ENCODE assay signal across 8 mouse cellular contexts in genomic region chr17:35193881-35194843, GRCm38 (mm10). TPM values are rescaled to one million over a fixed set of nuclear protein-coding genes. Genes with fewer than 3 reads are reported as not detected.
DNase-seq lines count a peak whose midpoint lies in the region; ATAC-seq and TF ChIP-seq lines count a peak whose summit lies in the region.

Gene Ltb, plus strand, starts transcription at chr17:35194439.

- H3K4me1 ChIP-seq in heart, embryonic 11.5 days (ENCODE audit: control insufficient read depth, insufficient read depth, low read length): peaks cover 9% of the 10 kb centered on the region; the same call in 1 of the 2 replicates
- peaks cover 20% of the 10 kb centered on the region for H3K4me1 ChIP-seq in embryonic facial prominence, embryonic 12.5 days
- peaks cover 39% of the 10 kb centered on the region for H3K4me1 ChIP-seq in limb, embryonic 10.5 days

- peak within 1 kb of the TSS; percentile 85 for H3K4me2 ChIP-seq in heart, embryonic 11.5 days
- peak within 1 kb of the TSS; percentile 68 for H3K4me2 ChIP-seq in embryonic facial prominence, embryonic 12.5 days (replicated peaks)

- no peak within 1 kb of the TSS for H3K27ac ChIP-seq in heart, embryonic 11.5 days (ENCODE audit: low read depth, low read length)
- H3K27ac ChIP-seq in embryonic facial prominence, embryonic 12.5 days: no peak within 1 kb of the TSS
- peak within 1 kb of the TSS; percentile 34; the same call in 1 of the 2 replicates for H3K27ac ChIP-seq in limb, embryonic 10.5 days
- no peak within 1 kb of the TSS for H3K27ac ChIP-seq in layer of hippocampus, adult 2 months

- ATAC-seq in heart, embryonic 11.5 days (replicated peaks; ENCODE audit: insufficient number of reproducible peaks, low FRiP score, low TSS enrichment): no peak
- no peak for ATAC-seq in embryonic facial prominence, embryonic 12.5 days (ENCODE audit: insufficient number of reproducible peaks, insufficient read depth, low FRiP score, low TSS enrichment)
- ATAC-seq in monocyte, adult 5-6 weeks (replicated peaks; ENCODE audit: insufficient number of reproducible peaks, low FRiP score, low TSS enrichment, poor library complexity, severe bottlenecking): no peak

- peak within 1 kb of the TSS; percentile 49; the same call in 1 of the 2 replicates for H3K4me3 ChIP-seq in heart, embryonic 11.5 days (ENCODE audit: low read depth, low read length)
- peak within 1 kb of the TSS; percentile 40 for H3K4me3 ChIP-seq in embryonic facial prominence, embryonic 12.5 days
- peak within 1 kb of the TSS; percentile 50 for H3K4me3 ChIP-seq in limb, embryonic 10.5 days
- no peak within 1 kb of the TSS for H3K4me3 ChIP-seq in layer of hippocampus, adult 2 months

- no peak within 1 kb of the TSS for H3K9ac ChIP-seq in heart, embryonic 11.5 days (ENCODE audit: low read depth, low read length)
- peak within 1 kb of the TSS; percentile 52; the same call in 1 of the 2 replicates for H3K9ac ChIP-seq in embryonic facial prominence, embryonic 12.5 days

- WGBS in heart, embryonic 11.5 days (ENCODE audit: insufficient replicate concordance): 40% methylated on average over 22 of the region's 28 CpGs
- WGBS in embryonic facial prominence, embryonic 12.5 days: 58% methylated on average over 26 of the region's 28 CpGs
- 66% methylated on average over 28 of the region's 28 CpGs for WGBS in limb, embryonic 10.5 days

- H3K36me3 ChIP-seq in heart, embryonic 11.5 days (ENCODE audit: control insufficient read depth, insufficient read depth, low read length): no peaks in the 10 kb centered on the region
- no peaks in the 10 kb centered on the region for H3K36me3 ChIP-seq in embryonic facial prominence, embryonic 12.5 days
- no peaks in the 10 kb centered on the region for H3K36me3 ChIP-seq in limb, embryonic 10.5 days

- TF ChIP-seq CTCF in layer of hippocampus, adult 2 months (conservative IDR thresholded peaks at IDR 0.05): no peak

- H3K27me3 ChIP-seq in heart, embryonic 11.5 days (ENCODE audit: control insufficient read depth, insufficient read depth, low read length): peaks cover 42% of the 10 kb centered on the region
- H3K27me3 ChIP-seq in embryonic facial prominence, embryonic 12.5 days: peaks cover 50% of the 10 kb centered on the region
- peaks cover 59% of the 10 kb centered on the region for H3K27me3 ChIP-seq in limb, embryonic 10.5 days (ENCODE audit: low read depth, poor library complexity, severe bottlenecking)

- no peak for DNase-seq in heart, adult 9 months (ENCODE audit: low spot score in 2 of 2)
- no peak for DNase-seq in limb, embryonic 10.5 days (ENCODE audit: low spot score)
- DNase-seq in left cerebral cortex, adult 9 months (ENCODE audit: low spot score in 2 of 2): no peak
- no peak for DNase-seq in left cerebral cortex, adult 11 months (ENCODE audit: low spot score)
- DNase-seq in layer of hippocampus, adult 2 months (ENCODE audit: low spot score in 2 of 2): no peak

- H3K9me3 ChIP-seq in heart, embryonic 11.5 days (replicated peaks; ENCODE audit: control insufficient read depth, low read length): no peaks in the 10 kb centered on the region
- no peaks in the 10 kb centered on the region for H3K9me3 ChIP-seq in embryonic facial prominence, embryonic 12.5 days
- H3K9me3 ChIP-seq in limb, embryonic 10.5 days (replicated peaks): no peaks in the 10 kb centered on the region

RNA-seq across cellular contexts. Expression of gene Ltb, which starts in this region (rescaled TPM):
- 0.42 TPM in 1 of 2 replicates, not detected in the other for polyA plus RNA-seq in heart, embryonic 11.5 days (2014; fragmentation: Nextera tagmentation; extraction: Ambion mirVana)
- 0.95 and 0.98 TPM in 2 replicates for polyA plus RNA-seq in embryonic facial prominence, embryonic 12.5 days (2016; fragmentation: Nextera tagmentation; extraction: Ambion mirVana)
- polyA plus RNA-seq in limb, embryonic 10.5 days (2016; fragmentation: Nextera tagmentation; extraction: Ambion mirVana): 0.38 and 0.45 TPM in 2 replicates
- 38.1 to 48.1 TPM (median 38.4 TPM) in 3 replicates for total RNA-seq in monocyte, adult 5-6 weeks (2017)
- under 1 TPM; 0.76 to 0.77 TPM for total RNA-seq in layer of hippocampus, adult 2 months (2021)

Comparison
In these comparisons a context has a peak if more than half of its experiments do, and no peak if none do; other contexts are left out.
1. RNA of gene Ltb (total RNA-seq): 38.1 to 48.1 TPM in monocyte, adult 5-6 weeks; 0.76 to 0.77 TPM in layer of hippocampus, adult 2 months; every median in the first group is over 10 times any median in the second.